Mouse (Mus musculus) heart, embryonic 11.5 days (tissue): ENCODE results near the gene Epn3. TPM values are rescaled to one million over a fixed set of nuclear protein-coding genes. Genes with fewer than 3 reads are reported as not detected.

Experiments
- ATAC-seq: fragments of 200-750 bp; cut with Nextera tagmentation; replicated peaks from 2 replicates; pipeline ENCODE4 v1.8.0; 2017; ENCODE audit warnings: moderate library complexity; ENCODE audit not compliant: insufficient number of reproducible peaks, low FRiP score, low TSS enrichment
- H3K27ac ChIP-seq: fragments of 300-500 bp; sonication (generic); 2 replicates; pipeline ENCODE4 v1.5.1; 2014; ENCODE audit warnings: mild to moderate bottlenecking, low read depth, low read length
- H3K27me3 ChIP-seq: fragments of 300-500 bp; sonication (generic); 2 replicates; pipeline ENCODE4 v1.6.1; 2014; ENCODE audit warnings: mild to moderate bottlenecking, low read length, mixed read lengths; ENCODE audit not compliant: control insufficient read depth, insufficient read depth
- H3K36me3 ChIP-seq: fragments of 300-500 bp; sonication (generic); 2 replicates; pipeline ENCODE4 v1.6.1; 2014; ENCODE audit warnings: mild to moderate bottlenecking, low read length, moderate library complexity, mixed read lengths; ENCODE audit not compliant: control insufficient read depth, insufficient read depth
- H3K4me1 ChIP-seq: fragments of 300-500 bp; sonication (generic); 2 replicates; pipeline ENCODE4 v1.6.1; 2014; ENCODE audit warnings: low read length; ENCODE audit not compliant: control insufficient read depth, insufficient read depth
- H3K4me2 ChIP-seq: fragments of 300-500 bp; sonication (generic); 2 replicates; pipeline ENCODE4 v1.6.1; 2014; ENCODE audit warnings: mild to moderate bottlenecking, moderate library complexity
- H3K4me3 ChIP-seq: fragments of 300-500 bp; sonication (generic); 2 replicates; pipeline ENCODE4 v1.5.1; 2014; ENCODE audit warnings: low read depth, low read length
- H3K9ac ChIP-seq: fragments of 300-500 bp; sonication (generic); 2 replicates; pipeline ENCODE4 v1.6.1; 2014; ENCODE audit warnings: mild to moderate bottlenecking, low read depth, low read length, moderate library complexity
- H3K9me3 ChIP-seq: fragments of 300-500 bp; sonication (generic); replicated peaks from 2 replicates; pipeline ENCODE4 v1.6.1; 2016; ENCODE audit warnings: low read length; ENCODE audit not compliant: control insufficient read depth
- WGBS: fragments of 180-500 bp; shearing (Covaris S2); extraction: QIAGEN DNeasy Blood & Tissue Kit; methylation state at CpG from one replicate; pipeline ENCODE4 v1.1.7; 2014; ENCODE audit not compliant: insufficient replicate concordance; 5-methylcytosine and 5-hydroxymethylcytosine counted together
- polyA plus RNA-seq: library from polyadenylated mRNA; unstranded; fragments of >200 nt; fragmentation: Nextera tagmentation; extraction: Ambion mirVana; gene quantifications from 2 replicates; pipeline ENCODE4 v1.2.1, GENCODE M21; 2014

The Epn3 gene
- polyA plus RNA-seq, 1 experiment from 2014 or later, result 8.2 TPM

DNA sequence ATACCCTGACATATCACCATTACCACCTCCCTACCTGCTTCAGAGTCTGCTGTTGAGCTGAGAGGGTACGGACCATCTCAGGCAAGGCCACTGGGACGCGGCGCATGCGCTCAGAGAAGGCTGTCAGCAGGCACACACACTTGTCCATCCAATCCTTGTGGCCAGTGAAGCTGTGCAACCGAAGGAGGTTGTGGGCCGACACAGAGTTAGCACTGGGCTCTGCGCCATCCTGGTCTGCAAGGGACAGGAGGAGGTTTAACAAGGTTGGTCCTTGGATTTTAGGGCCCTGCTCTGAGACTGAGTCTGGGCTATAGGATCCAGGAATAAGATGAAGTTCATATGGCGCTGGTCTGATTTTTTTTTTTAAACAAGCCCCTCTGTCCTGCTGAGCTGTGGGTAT, 19.4 kb downstream of the Epn3 start:
- peaks cover 54% of the 10 kb centered on the region for H3K27me3 ChIP-seq

DNA sequence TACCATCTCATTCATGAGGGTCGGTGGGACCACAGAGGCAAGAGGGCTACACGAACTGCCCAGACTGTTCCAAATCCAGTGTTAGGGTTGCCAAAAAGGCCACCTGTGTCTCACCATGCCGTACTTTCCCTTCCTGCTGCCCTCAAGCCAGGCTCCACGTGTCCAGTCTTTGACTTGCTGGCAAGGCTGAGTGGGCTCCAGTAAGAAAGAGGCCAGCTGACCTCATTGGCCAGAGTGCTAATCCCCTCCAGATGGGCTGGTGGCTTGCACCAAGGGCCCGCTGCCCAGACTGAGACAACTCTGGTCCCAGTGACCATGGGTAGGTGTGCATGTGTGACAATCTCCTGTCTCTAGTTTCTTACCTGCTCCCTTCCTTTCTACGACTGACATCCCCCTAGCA, 22.1 kb downstream of the Epn3 start:
- Histone ChIP-seq H3K27me3 (peaks cover 70% of the 10 kb centered on the region), H3K36me3 (no peaks in the 10 kb centered on the region), H3K9me3 (no peaks in the 10 kb centered on the region), H3K4me1 (peaks cover 15% of the 10 kb centered on the region), H3K27ac (no peak overlapping the region), H3K4me2 (no peak overlapping the region), H3K4me3 (no peak overlapping the region), H3K9ac (no peak overlapping the region)
- 69% methylated on average over 6 of the region's 6 CpGs for WGBS
- ATAC-seq, result no peak

More for the DNA sequence above, 19.4 kb downstream of the Epn3 start:
- no peak overlapping the region for H3K27ac ChIP-seq
- H3K9ac ChIP-seq, result no peak overlapping the region
- H3K4me3 ChIP-seq, result no peak overlapping the region
- H3K4me2 ChIP-seq, result no peak overlapping the region
- H3K4me1 ChIP-seq, result no peaks in the 10 kb centered on the region
- H3K9me3 ChIP-seq, result no peaks in the 10 kb centered on the region
- no peaks in the 10 kb centered on the region for H3K36me3 ChIP-seq
- 83% methylated on average over 9 of the region's 9 CpGs for WGBS
- no peak for ATAC-seq

GRCm38 (mm10) chr11:94475722-94476121, 24.1 kb downstream of the Epn3 start:
- H3K9ac ChIP-seq, result no peak overlapping the region
- no peak for ATAC-seq
- no peak overlapping the region for H3K4me3 ChIP-seq
- H3K9me3 ChIP-seq, result no peaks in the 10 kb centered on the region
- H3K4me1 ChIP-seq, result peaks cover 19% of the 10 kb centered on the region
- no peak overlapping the region for H3K4me2 ChIP-seq
- no peak overlapping the region for H3K27ac ChIP-seq
- 16% methylated on average over 11 of the region's 11 CpGs for WGBS
- no peaks in the 10 kb centered on the region for H3K36me3 ChIP-seq
- H3K27me3 ChIP-seq, result peaks cover 86% of the 10 kb centered on the region

DNA sequence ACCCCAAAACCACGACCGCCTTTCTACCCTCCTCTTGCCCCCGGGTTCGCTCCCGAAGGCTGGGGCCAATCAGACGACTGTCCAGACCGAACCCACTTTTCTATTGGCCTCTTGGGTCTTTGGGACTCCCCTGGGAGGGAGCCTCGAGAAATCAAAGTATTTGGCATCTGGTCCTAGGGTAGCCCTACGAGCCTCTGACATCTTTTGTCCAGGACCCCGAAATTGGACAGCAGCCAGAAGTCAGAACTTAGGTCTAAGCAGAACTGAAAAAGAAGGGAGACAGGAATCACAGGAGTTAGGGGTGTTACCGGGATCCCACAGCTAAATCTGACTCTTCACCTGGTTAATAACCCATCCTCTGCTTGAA, 25.2 kb downstream of the Epn3 start:
- Histone ChIP-seq H3K9ac (no peak overlapping the region), H3K4me3 (peak overlapping the region; percentile 67), H3K4me1 (peaks cover 20% of the 10 kb centered on the region), H3K27me3 (peaks cover 82% of the 10 kb centered on the region), H3K9me3 (no peaks in the 10 kb centered on the region), H3K4me2 (peak overlapping the region; percentile 99), H3K36me3 (no peaks in the 10 kb centered on the region), H3K27ac (no peak overlapping the region)
- ATAC-seq, result no peak
- WGBS, result 3% methylated on average over 11 of the region's 11 CpGs

DNA sequence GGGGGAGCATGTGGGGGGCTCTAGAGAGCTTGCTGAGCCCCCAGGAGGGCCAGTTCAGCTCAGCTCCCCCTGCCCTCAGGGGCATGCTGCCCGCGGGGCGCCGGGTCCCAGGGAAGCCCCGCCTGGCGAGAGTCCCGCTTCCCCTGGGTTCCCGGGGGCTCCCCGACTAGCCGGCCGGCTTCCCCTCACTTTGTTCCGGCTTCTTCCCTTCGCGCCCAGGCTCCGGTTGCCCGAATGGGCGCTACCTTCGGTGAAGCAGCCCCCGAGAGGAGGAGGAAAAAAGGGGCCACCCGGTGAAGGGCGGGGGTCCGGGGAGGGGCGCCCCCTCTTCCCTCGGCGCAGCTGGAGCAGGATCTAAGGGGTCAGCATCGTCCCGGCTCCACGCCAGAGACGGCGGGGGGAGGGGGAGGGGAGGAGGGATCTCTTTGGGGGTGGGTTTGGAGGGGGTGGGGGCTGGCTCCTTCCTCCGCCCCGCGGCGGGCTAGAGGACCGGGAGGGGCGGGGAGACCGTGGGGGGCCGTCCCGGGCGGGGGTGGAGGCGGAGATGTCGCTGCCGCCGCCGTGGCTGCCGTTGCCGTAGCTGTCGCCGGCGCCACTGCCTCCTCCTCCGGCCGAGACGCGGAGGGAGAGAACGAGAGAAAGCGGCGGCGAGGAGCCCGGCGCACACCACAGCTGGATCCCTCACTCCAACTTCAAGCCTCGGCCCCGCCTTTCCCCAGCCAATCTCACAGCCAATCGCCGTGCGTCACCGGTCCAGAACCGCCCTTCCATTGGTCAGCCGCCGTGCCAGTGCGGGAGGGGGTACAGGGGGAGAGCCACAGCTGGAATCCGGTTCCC, 25.8 kb downstream of the Epn3 start, which contains the start of gene Cacna1g:
Cacna1g (minus strand) TSS at position 492 of the 837 bp plus-strand sequence.
- ATAC-seq, result peak; percentile 81
- Histone ChIP-seq H3K9ac (peak within 1 kb of the TSS; percentile 65), H3K36me3 (no peaks in the 10 kb centered on the region), H3K9me3 (no peaks in the 10 kb centered on the region), H3K4me1 (peaks cover 23% of the 10 kb centered on the region), H3K4me3 (peak within 1 kb of the TSS; percentile 67), H3K27ac (0 out of 2 replicates have a peak within 1 kb of the TSS, but pooled peaks have one; percentile 7), H3K4me2 (peak within 1 kb of the TSS; percentile 99), H3K27me3 (peaks cover 79% of the 10 kb centered on the region)
- under 1% methylated on average over 58 of the region's 71 CpGs for WGBS

GRCm38 (mm10) chr11:94472916-94473706, 26.7 kb downstream of the Epn3 start:
- Histone ChIP-seq H3K27me3 (peaks cover 71% of the 10 kb centered on the region), H3K27ac (0 out of 2 replicates have a peak overlapping the region, but pooled peaks have one; percentile 7), H3K4me3 (peak overlapping the region; percentile 67), H3K36me3 (no peaks in the 10 kb centered on the region), H3K4me2 (peak overlapping the region; percentile 99), H3K4me1 (peaks cover 27% of the 10 kb centered on the region), H3K9ac (peak overlapping the region; percentile 65), H3K9me3 (no peaks in the 10 kb centered on the region)
- under 1% methylated on average over 47 of the region's 52 CpGs for WGBS
- no peak for ATAC-seq

DNA sequence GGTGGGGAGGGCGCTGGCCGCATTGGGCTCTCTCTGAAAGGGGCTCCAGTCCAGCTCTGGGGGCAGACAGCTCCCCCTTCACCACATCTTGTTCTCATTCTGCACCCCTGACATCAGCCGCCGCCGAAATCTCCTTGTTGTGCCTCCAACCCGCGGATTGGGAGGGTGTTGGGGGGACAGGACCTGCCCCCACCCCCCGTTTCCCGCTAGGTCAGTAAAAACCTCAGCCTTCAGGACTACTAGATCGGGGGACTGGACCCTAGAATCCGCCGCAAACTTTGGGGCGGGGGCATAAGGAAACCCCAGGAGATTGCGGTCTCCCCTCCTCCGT, 27.2 kb downstream of the Epn3 start:
- peaks cover 66% of the 10 kb centered on the region for H3K27me3 ChIP-seq
- no peak overlapping the region for H3K27ac ChIP-seq
- H3K9me3 ChIP-seq, result no peaks in the 10 kb centered on the region
- WGBS, result under 1% methylated on average over 15 of the region's 15 CpGs
- H3K4me1 ChIP-seq, result peaks cover 27% of the 10 kb centered on the region
- peak overlapping the region; percentile 67 for H3K4me3 ChIP-seq
- H3K9ac ChIP-seq, result 0 out of 2 replicates have a peak overlapping the region, but pooled peaks have one; percentile 65
- peak overlapping the region; percentile 99 for H3K4me2 ChIP-seq
- no peak for ATAC-seq
- H3K36me3 ChIP-seq, result no peaks in the 10 kb centered on the region

- 4% methylated on average over 17 of the region's 17 CpGs for WGBS
- Histone ChIP-seq H3K4me2 (peak overlapping the region; percentile 99), H3K4me3 (peak overlapping the region; percentile 67), H3K9me3 (no peaks in the 10 kb centered on the region), H3K27me3 (peaks cover 60% of the 10 kb centered on the region), H3K9ac (no peak overlapping the region), H3K36me3 (no peaks in the 10 kb centered on the region), H3K4me1 (peaks cover 27% of the 10 kb centered on the region), H3K27ac (no peak overlapping the region)
- ATAC-seq, result no peak
Measured at GRCm38 (mm10) chr11:94471740-94472584, 27.8 kb downstream of the Epn3 start.
